Mouse (Mus musculus): ENCODE results near the gene Gm44973. TPM values are rescaled to one million over a fixed set of nuclear protein-coding genes. Genes with fewer than 3 reads are reported as not detected.

Gene Gm44973
- polyA plus RNA-seq, 1 experiment from 2014 or later, result 4.7 TPM

- H3K4me1 ChIP-seq (replicated peaks; ENCODE audit: insufficient read depth, low read length), result 0 out of 2 replicates have a peak, but pooled peaks cover 9% of the 10 kb centered on the region
- 0% methylated on average over 10 of the region's 15 CpGs for WGBS
- no peaks in the 10 kb centered on the region for H3K9me3 ChIP-seq (replicated peaks; ENCODE audit: low read length)
- H3K4me3 ChIP-seq (replicated peaks; ENCODE audit: low read depth, low read length), result peak overlapping the region; percentile 70
- TF ChIP-seq CTCF (IDR thresholded peaks at IDR 0.05; ENCODE audit: low read depth), result no peak
- ATAC-seq (replicated peaks; ENCODE audit: low FRiP score, low read depth) (peak; percentile 1; the same call in 1 of the 2 replicates), DNase-seq (ENCODE audit: low spot score) (peak; percentile 43)
- H3K9ac ChIP-seq (ENCODE audit: low read depth, low read length), result peak overlapping the region; percentile 83
- peaks cover 15% of the 10 kb centered on the region for H3K36me3 ChIP-seq (ENCODE audit: insufficient read depth, low read length)
- peak overlapping the region; percentile 84 for H3K4me2 ChIP-seq (ENCODE audit: low read length)
- no peaks in the 10 kb centered on the region for H3K27me3 ChIP-seq (ENCODE audit: insufficient read depth, low read length)
- peak overlapping the region; percentile 92 for H3K27ac ChIP-seq
Observed at GRCm38 (mm10) chr7:5020685-5021084, 5.4 kb downstream of the Gm44973 start.

GRCm38 (mm10) chr7:5021197-5021596 is 5.9 kb downstream of the Gm44973 start:
- 44% methylated on average over 5 of the region's 5 CpGs for WGBS
- peak overlapping the region; percentile 83 for H3K9ac ChIP-seq (ENCODE audit: low read depth, low read length)

GRCm38 (mm10) chr7:5029543-5029942 is 14.2 kb downstream of the Gm44973 start:
- peaks cover 62% of the 10 kb centered on the region for H3K36me3 ChIP-seq (ENCODE audit: insufficient read depth, low read length)
- no peak for TF ChIP-seq CTCF (IDR thresholded peaks at IDR 0.05; ENCODE audit: low read depth)
- no peak overlapping the region for H3K27ac ChIP-seq
- no peaks in the 10 kb centered on the region for H3K27me3 ChIP-seq (ENCODE audit: insufficient read depth, low read length)
- H3K4me2 ChIP-seq (ENCODE audit: low read length), result no peak overlapping the region
- ATAC-seq (replicated peaks; ENCODE audit: low FRiP score, low read depth) (no peak), DNase-seq (ENCODE audit: low spot score) (no peak)
- WGBS, result 95% methylated on average over 22 of the region's 22 CpGs
- H3K4me1 ChIP-seq (replicated peaks; ENCODE audit: insufficient read depth, low read length), result no peaks in the 10 kb centered on the region
- no peak overlapping the region for H3K4me3 ChIP-seq (replicated peaks; ENCODE audit: low read depth, low read length)
- peaks cover 19% of the 10 kb centered on the region for H3K9me3 ChIP-seq (replicated peaks; ENCODE audit: low read length)
- no peak overlapping the region for H3K9ac ChIP-seq (ENCODE audit: low read depth, low read length)

More at GRCm38 (mm10) chr7:5021197-5021596, 5.9 kb downstream of the Gm44973 start:
- Histone ChIP-seq H3K4me2 (ENCODE audit: low read length) (peak overlapping the region; percentile 84), H3K4me1 (replicated peaks; ENCODE audit: insufficient read depth, low read length) (0 out of 2 replicates have a peak, but pooled peaks cover 5% of the 10 kb centered on the region), H3K27me3 (ENCODE audit: insufficient read depth, low read length) (no peaks in the 10 kb centered on the region), H3K27ac (peak overlapping the region; percentile 92; the same call in 1 of the 2 replicates), H3K36me3 (ENCODE audit: insufficient read depth, low read length) (peaks cover 19% of the 10 kb centered on the region), H3K9me3 (replicated peaks; ENCODE audit: low read length) (no peaks in the 10 kb centered on the region), H3K4me3 (replicated peaks; ENCODE audit: low read depth, low read length) (peak overlapping the region; percentile 70)
- no peak for ATAC-seq (replicated peaks; ENCODE audit: low FRiP score, low read depth)
- TF ChIP-seq CTCF (IDR thresholded peaks at IDR 0.05; ENCODE audit: low read depth), result no peak
- DNase-seq (ENCODE audit: low spot score), result peak; percentile 3

GRCm38 (mm10) chr7:5029946-5030345 is 14.7 kb downstream of the Gm44973 start:
- WGBS, result 92% methylated on average over 21 of the region's 21 CpGs
- Histone ChIP-seq H3K27ac (no peak overlapping the region), H3K4me1 (replicated peaks; ENCODE audit: insufficient read depth, low read length) (no peaks in the 10 kb centered on the region), H3K4me3 (replicated peaks; ENCODE audit: low read depth, low read length) (no peak overlapping the region), H3K36me3 (ENCODE audit: insufficient read depth, low read length) (peaks cover 63% of the 10 kb centered on the region), H3K9ac (ENCODE audit: low read depth, low read length) (no peak overlapping the region), H3K9me3 (replicated peaks; ENCODE audit: low read length) (peaks cover 19% of the 10 kb centered on the region), H3K27me3 (ENCODE audit: insufficient read depth, low read length) (no peaks in the 10 kb centered on the region), H3K4me2 (ENCODE audit: low read length) (no peak overlapping the region)
- no peak for ATAC-seq (replicated peaks; ENCODE audit: low FRiP score, low read depth)
- DNase-seq (ENCODE audit: low spot score), result no peak
- TF ChIP-seq CTCF (IDR thresholded peaks at IDR 0.05; ENCODE audit: low read depth), result no peak

- 89% methylated on average over 63 of the region's 63 CpGs for WGBS
- ATAC-seq (replicated peaks; ENCODE audit: low FRiP score, low read depth) (no peak), DNase-seq (ENCODE audit: low spot score) (no peak)
- H3K9ac ChIP-seq (ENCODE audit: low read depth, low read length), result no peak overlapping the region
- TF ChIP-seq CTCF (IDR thresholded peaks at IDR 0.05; ENCODE audit: low read depth), result no peak
- no peak overlapping the region for H3K4me3 ChIP-seq (replicated peaks; ENCODE audit: low read depth, low read length)
- no peak overlapping the region for H3K27ac ChIP-seq
- no peaks in the 10 kb centered on the region for H3K27me3 ChIP-seq (ENCODE audit: insufficient read depth, low read length)
- H3K4me1 ChIP-seq (replicated peaks; ENCODE audit: insufficient read depth, low read length), result no peaks in the 10 kb centered on the region
- peaks cover 19% of the 10 kb centered on the region for H3K9me3 ChIP-seq (replicated peaks; ENCODE audit: low read length)
- H3K4me2 ChIP-seq (ENCODE audit: low read length), result no peak overlapping the region
- peaks cover 68% of the 10 kb centered on the region for H3K36me3 ChIP-seq (ENCODE audit: insufficient read depth, low read length)
Observed at GRCm38 (mm10) chr7:5030554-5031275, 15.4 kb downstream of the Gm44973 start.

- no peak overlapping the region for H3K9ac ChIP-seq (ENCODE audit: low read depth, low read length)
- no peak for ATAC-seq (replicated peaks; ENCODE audit: low FRiP score, low read depth)
- peaks cover 19% of the 10 kb centered on the region for H3K9me3 ChIP-seq (replicated peaks; ENCODE audit: low read length)
- H3K27ac ChIP-seq, result no peak overlapping the region
- H3K4me3 ChIP-seq (replicated peaks; ENCODE audit: low read depth, low read length), result no peak overlapping the region
- 85% methylated on average over 41 of the region's 46 CpGs for WGBS
- DNase-seq (ENCODE audit: low spot score), result no peak
- H3K36me3 ChIP-seq (ENCODE audit: insufficient read depth, low read length), result peaks cover 71% of the 10 kb centered on the region
- TF ChIP-seq CTCF (IDR thresholded peaks at IDR 0.05; ENCODE audit: low read depth), result no peak
- no peaks in the 10 kb centered on the region for H3K27me3 ChIP-seq (ENCODE audit: insufficient read depth, low read length)
- no peak overlapping the region for H3K4me2 ChIP-seq (ENCODE audit: low read length)
- no peaks in the 10 kb centered on the region for H3K4me1 ChIP-seq (replicated peaks; ENCODE audit: insufficient read depth, low read length)
Observed at GRCm38 (mm10) chr7:5031496-5031895, 16.2 kb downstream of the Gm44973 start.
